Mouse (Mus musculus) thymus, adult 2 months (tissue): ENCODE results near the gene Nup85.

Source experiments
- CTCF ChIP-seq: fragments of 200-500 bp; IDR thresholded peaks from 2 replicates; pipeline ENCODE4 v1.5.1; 2012; ENCODE audit warnings: mild to moderate bottlenecking, control low read depth, low read length, moderate library complexity, borderline replicate concordance; ENCODE audit not compliant: control insufficient read depth, poor library complexity, insufficient read depth; ENCODE audit errors: extremely low read depth
- POLR2A ChIP-seq: fragments of 200-500 bp; IDR thresholded peaks from 2 replicates; pipeline ENCODE4 v1.6.1; 2012; ENCODE audit warnings: mild to moderate bottlenecking, low read length, control low read depth, moderate library complexity; ENCODE audit not compliant: control insufficient read depth, poor library complexity, insufficient read depth; ENCODE audit errors: extremely low read depth

GRCm38 (mm10) chr11:115616893-115617292 is 52.7 kb downstream of the Nup85 start:
- TF ChIP-seq CTCF (no peak), POLR2A (no peak)
